Mouse (Mus musculus): ENCODE results near the gene Prkca. TPM values are rescaled to one million over a fixed set of nuclear protein-coding genes. Genes with fewer than 3 reads are reported as not detected.

The Prkca gene
- polyA plus RNA-seq, 1 experiment from 2014 or later = 4.5 TPM

- Histone ChIP-seq H3K4me1 (ENCODE audit: control insufficient read depth, insufficient read depth, low read length) (no peaks in the 10 kb centered on the region), H3K4me3 (ENCODE audit: low read depth, low read length) (no peak overlapping the region), H3K27ac (ENCODE audit: low read depth, low read length) (no peak overlapping the region), H3K36me3 (ENCODE audit: control insufficient read depth, insufficient read depth, low read length) (no peaks in the 10 kb centered on the region), H3K9me3 (ENCODE audit: control insufficient read depth, low read length) (no peaks in the 10 kb centered on the region), H3K9ac (ENCODE audit: low read length) (no peak overlapping the region), H3K27me3 (ENCODE audit: control insufficient read depth, insufficient read depth, low read length) (no peaks in the 10 kb centered on the region), H3K4me2 (no peak overlapping the region)
- DNase-seq (ENCODE audit: low spot score, missing footprints) = no peak
- no peak for ATAC-seq (ENCODE audit: low FRiP score)
- 91% methylated on average over 5 of the region's 5 CpGs for WGBS
These were observed 225.5 kb downstream of the Prkca start for GRCm38 (mm10) chr11:108118221-108118620.

GRCm38 (mm10) chr11:108117360-108118050 is 226.2 kb downstream of the Prkca start:
- H3K9ac ChIP-seq (ENCODE audit: low read length) = no peak overlapping the region
- WGBS = 87% methylated on average over 10 of the region's 10 CpGs
- no peak for DNase-seq (ENCODE audit: low spot score, missing footprints)

GRCm38 (mm10) chr11:108114091-108114490 is 229.6 kb downstream of the Prkca start:
- H3K27me3 ChIP-seq (ENCODE audit: control insufficient read depth, insufficient read depth, low read length) = no peaks in the 10 kb centered on the region
- no peak overlapping the region for H3K4me3 ChIP-seq (ENCODE audit: low read depth, low read length)
- H3K9me3 ChIP-seq (ENCODE audit: control insufficient read depth, low read length) = no peaks in the 10 kb centered on the region
- no peaks in the 10 kb centered on the region for H3K4me1 ChIP-seq (ENCODE audit: control insufficient read depth, insufficient read depth, low read length)
- DNase-seq (ENCODE audit: low spot score, missing footprints) = no peak
- ATAC-seq (ENCODE audit: low FRiP score) = no peak
- no peak overlapping the region for H3K9ac ChIP-seq (ENCODE audit: low read length)
- H3K36me3 ChIP-seq (ENCODE audit: control insufficient read depth, insufficient read depth, low read length) = no peaks in the 10 kb centered on the region
- 93% methylated on average over 3 of the region's 3 CpGs for WGBS
- H3K27ac ChIP-seq (ENCODE audit: low read depth, low read length) = no peak overlapping the region
- no peak overlapping the region for H3K4me2 ChIP-seq

More at GRCm38 (mm10) chr11:108117360-108118050, 226.2 kb downstream of the Prkca start:
- no peak overlapping the region for H3K27ac ChIP-seq (ENCODE audit: low read depth, low read length)
- H3K4me2 ChIP-seq = no peak overlapping the region
- H3K36me3 ChIP-seq (ENCODE audit: control insufficient read depth, insufficient read depth, low read length) = no peaks in the 10 kb centered on the region
- no peak for ATAC-seq (ENCODE audit: low FRiP score)
- no peaks in the 10 kb centered on the region for H3K9me3 ChIP-seq (ENCODE audit: control insufficient read depth, low read length)
- H3K27me3 ChIP-seq (ENCODE audit: control insufficient read depth, insufficient read depth, low read length) = no peaks in the 10 kb centered on the region
- no peak overlapping the region for H3K4me3 ChIP-seq (ENCODE audit: low read depth, low read length)
- no peaks in the 10 kb centered on the region for H3K4me1 ChIP-seq (ENCODE audit: control insufficient read depth, insufficient read depth, low read length)

GRCm38 (mm10) chr11:108112437-108112836 is 231.3 kb downstream of the Prkca start:
- Histone ChIP-seq H3K4me1 (ENCODE audit: control insufficient read depth, insufficient read depth, low read length) (no peaks in the 10 kb centered on the region), H3K27me3 (ENCODE audit: control insufficient read depth, insufficient read depth, low read length) (no peaks in the 10 kb centered on the region), H3K36me3 (ENCODE audit: control insufficient read depth, insufficient read depth, low read length) (no peaks in the 10 kb centered on the region), H3K27ac (ENCODE audit: low read depth, low read length) (no peak overlapping the region), H3K9ac (ENCODE audit: low read length) (no peak overlapping the region), H3K4me3 (ENCODE audit: low read depth, low read length) (no peak overlapping the region), H3K4me2 (no peak overlapping the region), H3K9me3 (ENCODE audit: control insufficient read depth, low read length) (no peaks in the 10 kb centered on the region)
- WGBS = 70% methylated on average over 3 of the region's 3 CpGs
- no peak for DNase-seq (ENCODE audit: low spot score, missing footprints)
- no peak for ATAC-seq (ENCODE audit: low FRiP score)

- H3K4me2 ChIP-seq = no peak overlapping the region
- H3K27ac ChIP-seq (ENCODE audit: low read depth, low read length) = no peak overlapping the region
- H3K9me3 ChIP-seq (ENCODE audit: control insufficient read depth, low read length) = no peaks in the 10 kb centered on the region
- ATAC-seq (ENCODE audit: low FRiP score) (no peak), DNase-seq (ENCODE audit: low spot score, missing footprints) (no peak)
- no peak overlapping the region for H3K4me3 ChIP-seq (ENCODE audit: low read depth, low read length)
- no peaks in the 10 kb centered on the region for H3K36me3 ChIP-seq (ENCODE audit: control insufficient read depth, insufficient read depth, low read length)
- WGBS = 94% methylated on average over 6 of the region's 6 CpGs
- H3K4me1 ChIP-seq (ENCODE audit: control insufficient read depth, insufficient read depth, low read length) = no peaks in the 10 kb centered on the region
- H3K9ac ChIP-seq (ENCODE audit: low read length) = no peak overlapping the region
- no peaks in the 10 kb centered on the region for H3K27me3 ChIP-seq (ENCODE audit: control insufficient read depth, insufficient read depth, low read length)
These were observed 239.6 kb downstream of the Prkca start for GRCm38 (mm10) chr11:108104085-108104484.

- Histone ChIP-seq H3K9ac (ENCODE audit: low read length) (no peak overlapping the region), H3K36me3 (ENCODE audit: control insufficient read depth, insufficient read depth, low read length) (no peaks in the 10 kb centered on the region), H3K27me3 (ENCODE audit: control insufficient read depth, insufficient read depth, low read length) (no peaks in the 10 kb centered on the region), H3K9me3 (ENCODE audit: control insufficient read depth, low read length) (no peaks in the 10 kb centered on the region), H3K27ac (ENCODE audit: low read depth, low read length) (no peak overlapping the region), H3K4me1 (ENCODE audit: control insufficient read depth, insufficient read depth, low read length) (no peaks in the 10 kb centered on the region), H3K4me3 (ENCODE audit: low read depth, low read length) (no peak overlapping the region), H3K4me2 (no peak overlapping the region)
- WGBS = 84% methylated on average over 8 of the region's 8 CpGs
- ATAC-seq (ENCODE audit: low FRiP score) (no peak), DNase-seq (ENCODE audit: low spot score, missing footprints) (no peak)
These were observed 242.3 kb downstream of the Prkca start for GRCm38 (mm10) chr11:108101280-108101950.

- no peak overlapping the region for H3K27ac ChIP-seq (ENCODE audit: low read depth, low read length)
- no peak overlapping the region for H3K4me3 ChIP-seq (ENCODE audit: low read depth, low read length)
- no peak for DNase-seq (ENCODE audit: low spot score, missing footprints)
- no peak overlapping the region for H3K4me2 ChIP-seq
- H3K27me3 ChIP-seq (ENCODE audit: control insufficient read depth, insufficient read depth, low read length) = no peaks in the 10 kb centered on the region
- no peaks in the 10 kb centered on the region for H3K36me3 ChIP-seq (ENCODE audit: control insufficient read depth, insufficient read depth, low read length)
- H3K9ac ChIP-seq (ENCODE audit: low read length) = no peak overlapping the region
- no peaks in the 10 kb centered on the region for H3K4me1 ChIP-seq (ENCODE audit: control insufficient read depth, insufficient read depth, low read length)
- ATAC-seq (ENCODE audit: low FRiP score) = no peak
- WGBS = 89% methylated on average over 7 of the region's 7 CpGs
- H3K9me3 ChIP-seq (ENCODE audit: control insufficient read depth, low read length) = no peaks in the 10 kb centered on the region
These were observed 245.4 kb downstream of the Prkca start for GRCm38 (mm10) chr11:108098306-108098705.

- no peak for DNase-seq (ENCODE audit: low spot score, missing footprints)
- H3K4me2 ChIP-seq = no peak overlapping the region
- H3K9ac ChIP-seq (ENCODE audit: low read length) = no peak overlapping the region
- H3K4me1 ChIP-seq (ENCODE audit: control insufficient read depth, insufficient read depth, low read length) = peaks cover 6% of the 10 kb centered on the region
- H3K4me3 ChIP-seq (ENCODE audit: low read depth, low read length) = no peak overlapping the region
- no peak for ATAC-seq (ENCODE audit: low FRiP score)
- no peaks in the 10 kb centered on the region for H3K27me3 ChIP-seq (ENCODE audit: control insufficient read depth, insufficient read depth, low read length)
- no peaks in the 10 kb centered on the region for H3K36me3 ChIP-seq (ENCODE audit: control insufficient read depth, insufficient read depth, low read length)
- H3K27ac ChIP-seq (ENCODE audit: low read depth, low read length) = no peak overlapping the region
- no peaks in the 10 kb centered on the region for H3K9me3 ChIP-seq (ENCODE audit: control insufficient read depth, low read length)
- 91% methylated on average over 5 of the region's 5 CpGs for WGBS
These were observed 248.9 kb downstream of the Prkca start for GRCm38 (mm10) chr11:108094796-108095195.

- Histone ChIP-seq H3K4me2 (no peak overlapping the region), H3K4me3 (ENCODE audit: low read depth, low read length) (no peak overlapping the region), H3K9me3 (ENCODE audit: control insufficient read depth, low read length) (no peaks in the 10 kb centered on the region), H3K27me3 (ENCODE audit: control insufficient read depth, insufficient read depth, low read length) (no peaks in the 10 kb centered on the region), H3K4me1 (ENCODE audit: control insufficient read depth, insufficient read depth, low read length) (peaks cover 6% of the 10 kb centered on the region), H3K27ac (ENCODE audit: low read depth, low read length) (no peak overlapping the region), H3K36me3 (ENCODE audit: control insufficient read depth, insufficient read depth, low read length) (no peaks in the 10 kb centered on the region), H3K9ac (ENCODE audit: low read length) (no peak overlapping the region)
- DNase-seq (ENCODE audit: low spot score, missing footprints) = no peak
- WGBS = 86% methylated on average over 4 of the region's 4 CpGs
- ATAC-seq (ENCODE audit: low FRiP score) = no peak
These were observed 250.5 kb downstream of the Prkca start for GRCm38 (mm10) chr11:108093248-108093647.

All from midbrain, embryonic 11.5 days (tissue).